Mouse (Mus musculus): Measurements from ENCODE around the gene Arhgap35.
"Not testable (repeated sequence)": the region's sequence is repeated elsewhere in the genome, so short reads cannot be mapped to it uniquely, and the experiment has no call there.

Arhgap35 gene

DNA sequence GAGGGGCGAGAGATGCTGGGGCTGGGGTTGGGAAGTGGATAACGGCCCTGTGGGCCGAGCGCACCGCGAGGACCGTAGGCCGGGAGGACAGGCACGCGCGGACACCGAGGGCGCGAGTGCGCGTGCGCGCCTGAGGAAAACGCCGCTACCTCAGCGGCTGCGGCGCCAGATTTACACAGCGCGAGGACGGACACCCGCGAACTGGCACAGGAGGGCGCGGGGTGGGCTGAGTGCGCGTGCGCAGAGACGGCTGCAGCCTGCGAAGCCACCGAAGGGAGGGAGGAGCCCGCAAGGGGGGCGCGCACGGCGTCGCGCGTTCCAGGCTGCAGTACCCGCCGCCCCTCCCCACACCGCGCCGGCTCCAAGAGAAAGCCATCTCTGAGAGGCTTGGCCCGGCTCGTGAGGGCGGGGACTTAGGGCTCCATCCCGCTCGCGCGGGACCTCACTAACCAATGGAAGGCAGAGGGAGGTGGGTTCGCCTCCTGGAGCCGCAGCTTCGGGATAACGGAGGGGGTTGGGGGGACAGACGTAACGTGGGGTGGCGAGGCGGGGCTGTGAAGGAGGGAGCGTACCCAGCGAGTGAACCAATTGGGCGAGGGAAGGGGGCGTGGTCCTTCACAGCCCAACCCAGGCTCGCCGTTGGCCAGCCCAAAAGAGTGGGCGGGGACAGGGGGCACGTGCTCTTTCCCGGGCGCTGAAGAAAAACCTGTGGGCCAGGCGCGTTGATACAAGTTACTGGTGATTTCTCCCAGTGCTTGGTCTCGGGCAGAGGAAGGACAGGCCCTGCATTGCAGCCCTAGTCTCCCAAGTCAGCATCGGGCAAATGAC, at the start of gene Arhgap35:
TSS of gene Arhgap35 (minus strand) at position 106 of the 828 bp plus-strand sequence.
- peak; percentile 99 for DNase-seq

DNA sequence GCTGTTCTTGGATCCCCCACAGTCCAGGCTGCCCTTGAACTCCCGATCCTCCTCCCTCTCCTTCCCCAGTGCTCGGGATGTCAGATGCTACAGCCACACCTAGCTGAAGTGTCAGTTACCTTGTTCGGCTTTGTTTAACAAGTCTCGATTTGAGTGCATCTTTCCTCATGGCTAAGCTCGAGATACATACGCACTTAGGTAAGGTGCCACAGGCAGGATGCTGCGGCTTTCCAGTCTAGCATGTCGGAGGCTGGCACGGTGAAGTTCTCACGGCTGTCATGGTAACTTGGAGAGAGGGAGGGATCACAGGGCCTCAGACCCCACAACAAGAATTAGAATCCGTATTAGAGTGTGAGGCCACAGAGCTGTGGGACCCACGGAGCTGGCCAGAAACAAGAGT, 29.5 kb upstream of the Arhgap35 start:
- no peak for DNase-seq

DNA sequence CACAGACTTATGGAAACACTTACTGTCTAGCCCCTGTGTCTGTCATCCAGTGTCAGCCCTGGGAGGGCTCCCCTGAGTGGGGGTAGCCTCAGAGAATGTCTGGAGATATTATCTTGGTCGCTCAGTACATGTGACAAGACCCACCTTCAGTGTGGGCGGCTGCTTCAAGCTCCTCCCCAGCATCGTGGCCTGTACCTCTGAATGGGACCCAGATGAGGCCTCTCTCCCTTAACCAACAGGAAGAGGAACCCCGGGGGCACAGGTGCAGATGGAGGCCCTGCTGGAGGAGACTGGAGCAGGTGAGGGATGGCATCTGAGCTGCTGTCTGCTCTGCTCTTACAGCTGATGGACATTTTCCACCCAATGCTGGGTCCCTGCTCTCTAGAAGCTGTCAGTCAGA, 28.3 kb upstream of the Arhgap35 start:
- DNase-seq = peak; percentile 67

DNA sequence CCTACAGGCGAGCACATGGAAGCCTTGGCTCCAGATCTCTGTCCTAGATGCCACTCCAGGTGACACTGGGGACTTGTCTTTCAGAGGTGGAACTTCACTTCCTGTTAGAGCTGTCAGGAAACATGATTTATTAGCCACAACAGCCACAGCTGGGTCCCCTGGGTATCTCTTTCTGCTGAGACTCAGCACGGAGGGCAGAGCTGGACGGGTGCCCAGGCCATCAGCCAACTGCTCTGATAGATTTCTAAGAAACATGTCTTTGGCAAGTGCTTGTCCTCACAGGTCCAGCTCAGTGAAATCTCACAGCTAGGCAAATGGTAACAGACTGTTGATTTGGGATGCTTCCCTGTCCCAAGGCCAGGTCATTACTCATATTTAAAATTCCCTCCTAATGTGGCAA, 24.2 kb upstream of the Arhgap35 start:
- no peak for DNase-seq

DNA sequence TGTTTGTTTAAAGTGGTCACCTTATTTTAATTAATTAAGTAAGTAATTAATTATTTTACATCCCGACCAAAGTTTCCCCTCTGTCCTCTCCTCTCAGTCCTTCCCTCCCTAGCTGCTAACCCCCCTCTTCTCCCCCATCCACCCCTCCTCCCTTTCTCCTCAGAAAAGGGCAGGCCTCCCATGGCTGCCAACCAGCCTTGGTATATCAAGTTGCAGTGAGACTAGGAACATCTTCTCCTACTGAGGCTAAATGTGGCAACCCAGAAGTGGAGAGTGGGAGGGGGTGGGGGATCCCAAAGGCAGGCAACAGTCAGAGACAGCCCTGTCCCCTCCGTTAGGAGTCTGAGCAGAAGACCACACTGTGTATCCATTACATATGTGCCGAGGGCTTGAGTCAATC, 20.3 kb upstream of the Arhgap35 start:
- DNase-seq = no peak

DNA sequence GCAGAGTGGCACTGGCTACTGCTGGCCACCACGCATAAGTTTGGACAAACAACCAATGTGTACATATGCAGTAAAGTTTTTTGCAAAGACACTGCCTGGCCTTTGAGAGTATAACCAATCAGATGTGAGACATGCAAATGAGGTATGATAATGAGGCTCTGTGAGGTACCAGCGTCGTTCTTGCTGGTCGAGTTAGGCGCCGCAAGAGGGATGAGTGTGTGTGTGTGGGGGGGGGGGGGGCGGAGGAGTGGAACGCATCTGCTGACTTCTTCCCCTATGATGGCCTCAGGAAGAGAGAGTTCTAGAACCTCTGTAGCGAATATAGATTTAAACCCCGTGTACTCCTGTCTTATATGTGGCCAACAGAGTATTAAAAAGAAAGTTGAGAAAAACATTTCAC, 19.1 kb upstream of the Arhgap35 start:
- DNase-seq = not testable (repeated sequence)

DNA sequence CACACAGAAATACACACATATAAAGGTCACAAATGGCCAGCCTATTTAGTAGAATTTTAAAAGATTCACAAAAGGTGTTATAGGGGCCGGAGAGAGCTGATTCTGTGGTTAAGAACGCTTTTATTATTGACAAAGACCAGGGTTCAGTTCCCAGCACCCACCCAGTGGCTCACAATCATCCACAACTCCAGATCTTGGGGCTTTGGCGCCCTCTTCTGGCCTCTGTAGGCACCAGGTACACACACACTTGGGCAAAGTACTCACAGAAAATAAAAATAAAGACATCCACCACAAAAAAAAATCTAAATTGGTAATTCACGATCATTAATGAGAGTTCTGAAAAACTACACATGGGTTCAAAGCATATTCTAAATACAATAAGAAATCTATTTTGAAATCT, 17.1 kb upstream of the Arhgap35 start:
- no peak for DNase-seq

DNA sequence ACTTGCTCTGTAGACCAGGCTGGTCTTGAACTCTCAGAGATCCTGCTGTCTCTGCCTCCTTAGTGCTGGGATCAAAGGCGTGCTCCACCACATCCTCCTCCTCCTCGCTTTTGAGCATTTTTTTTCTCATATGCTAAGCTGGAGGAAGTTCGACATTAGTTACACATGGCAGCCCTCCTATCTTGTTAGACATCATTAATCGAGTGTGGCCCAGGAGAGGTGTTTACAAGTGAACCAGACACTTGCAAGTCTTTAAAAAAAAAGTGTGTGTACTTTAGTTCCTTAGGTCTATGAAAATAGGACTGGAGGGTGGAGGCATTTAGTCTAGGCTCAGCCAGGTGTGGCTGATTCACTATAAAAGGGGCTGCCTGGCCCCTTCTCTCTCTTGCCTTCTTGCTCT, 16.2 kb upstream of the Arhgap35 start:
- no peak for DNase-seq

DNA sequence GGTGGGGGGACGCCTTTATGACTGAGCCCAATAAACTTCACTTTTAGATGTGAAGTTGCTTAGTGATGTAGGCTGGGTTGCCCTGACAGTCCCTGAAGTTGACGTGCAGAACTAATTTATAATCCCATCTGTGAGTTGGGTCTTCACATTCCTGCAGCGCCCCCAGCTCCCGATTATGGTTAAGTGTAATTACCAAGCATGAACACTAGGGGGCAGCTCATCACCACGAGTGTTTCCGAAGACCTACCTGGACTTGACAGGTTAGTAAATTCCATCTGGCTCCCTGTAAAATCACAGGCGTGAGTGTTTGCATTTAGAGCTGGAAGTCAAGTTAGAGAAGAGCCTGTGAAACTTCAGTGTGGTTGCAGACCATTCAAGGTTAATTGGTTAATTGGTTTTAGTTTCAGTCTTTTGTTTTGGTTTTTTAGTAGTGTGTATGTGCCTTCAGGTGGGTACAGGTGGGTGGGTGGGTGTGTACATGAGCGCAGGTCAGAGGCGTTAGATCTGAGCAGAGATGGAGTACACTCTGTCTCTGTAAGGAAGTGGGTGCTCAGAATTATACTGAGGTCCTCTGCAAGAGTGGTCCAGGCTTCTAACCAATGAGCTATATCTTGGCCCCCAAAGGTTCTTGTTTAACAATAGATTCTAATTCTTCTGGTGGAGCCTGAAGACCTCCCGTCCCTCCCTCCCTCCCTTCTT, 15.0 kb upstream of the Arhgap35 start:
- DNase-seq = peak; percentile 79

DNA sequence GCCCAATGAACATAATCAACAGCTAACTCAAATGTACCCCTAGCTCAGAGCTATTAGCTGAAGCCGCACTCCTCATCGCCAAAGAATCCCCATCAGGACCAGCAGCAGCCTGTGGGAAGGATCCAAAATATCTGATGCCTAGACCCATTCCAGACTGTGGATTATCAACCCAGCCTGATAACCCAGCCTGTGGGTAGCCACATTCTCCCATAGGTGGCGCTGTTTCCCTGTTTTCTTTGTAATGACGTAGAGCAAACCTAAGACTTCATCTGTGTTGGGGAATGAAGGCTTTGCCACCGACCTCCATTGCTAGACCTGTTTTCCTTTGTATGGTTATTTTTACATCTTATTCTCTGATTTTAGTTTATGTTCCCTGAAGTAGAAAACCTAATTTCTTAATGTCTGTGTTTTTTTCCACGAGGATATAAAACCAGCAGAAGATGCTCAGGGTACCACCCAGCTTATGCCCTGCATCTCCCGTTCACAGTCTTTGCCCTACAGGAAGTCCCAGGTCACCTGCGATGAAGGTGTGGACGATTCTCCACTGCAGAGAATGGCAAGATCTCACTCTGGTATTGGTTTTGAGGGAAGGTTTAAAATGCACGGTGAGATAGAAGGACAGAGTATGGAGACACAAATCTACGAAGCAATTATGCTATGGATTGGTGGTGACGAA, 13.4 kb upstream of the Arhgap35 start:
- peak; percentile 75 for DNase-seq

DNA sequence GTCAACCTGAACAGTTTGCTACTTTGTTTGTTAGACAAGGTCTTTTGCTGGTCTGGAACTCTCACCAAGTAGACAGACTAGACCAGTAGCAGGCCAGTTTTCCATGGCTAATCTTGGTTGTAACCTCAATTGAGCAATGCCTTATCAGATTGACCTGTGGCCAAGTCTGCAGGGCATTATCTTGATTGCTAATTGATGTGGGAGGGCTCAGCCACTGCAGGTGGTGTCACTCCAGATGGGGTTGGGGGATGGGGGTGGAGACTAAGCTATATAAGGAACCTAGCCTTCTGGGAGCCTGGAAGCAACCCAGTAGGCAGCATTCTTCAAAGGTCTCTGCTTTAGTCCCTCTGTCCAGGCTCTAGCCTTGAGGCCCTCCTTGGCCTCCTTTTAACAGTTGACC, 8.9 kb upstream of the Arhgap35 start:
- no peak for DNase-seq

DNA sequence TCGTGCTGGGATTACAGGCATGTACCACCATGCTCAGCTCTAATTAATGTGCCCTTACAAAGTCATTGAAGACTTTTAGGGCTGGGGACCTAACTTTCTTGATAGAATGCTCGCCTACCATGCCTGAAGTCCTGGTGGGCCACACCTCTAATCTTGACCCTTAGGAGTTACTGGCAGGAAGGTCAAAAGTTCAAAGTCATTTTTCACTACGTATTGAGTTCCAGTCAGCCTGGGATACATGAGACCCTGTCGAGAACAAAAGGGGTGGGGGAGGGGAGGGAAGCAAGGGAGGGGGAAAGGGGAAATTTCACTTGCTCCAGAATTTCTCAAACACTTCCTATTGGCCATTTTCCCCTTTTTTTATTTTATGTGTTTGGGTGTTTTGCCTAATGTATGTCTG, 8.3 kb upstream of the Arhgap35 start:
- DNase-seq = no peak

DNA sequence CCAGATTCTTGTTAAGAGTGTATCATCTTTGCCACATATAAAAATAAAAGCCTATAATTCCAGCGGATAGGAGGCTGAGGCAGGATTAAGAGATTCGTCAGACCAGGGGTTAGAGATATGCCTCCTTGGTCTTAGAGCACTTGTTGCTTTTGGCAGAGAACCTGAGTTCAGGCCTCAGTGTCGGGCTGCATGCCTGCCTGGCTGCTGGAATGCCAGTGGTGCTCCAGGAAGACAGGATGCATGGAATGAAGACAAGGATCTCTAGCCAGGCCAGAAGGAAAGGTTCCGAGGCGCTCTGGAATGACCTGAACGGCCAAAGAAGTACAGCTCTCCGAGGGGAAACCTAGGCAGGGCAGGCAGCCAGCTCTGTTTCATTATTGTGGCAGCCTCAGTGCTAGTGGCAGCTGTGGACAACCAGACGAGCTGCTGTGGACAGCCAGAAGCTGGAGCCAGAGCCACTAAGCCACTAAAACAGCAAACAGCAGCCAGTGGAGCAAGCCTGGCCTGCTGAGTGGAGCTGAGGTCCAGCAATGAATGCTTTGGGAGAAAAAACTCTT, 6.4 kb upstream of the Arhgap35 start:
- DNase-seq = no peak

DNA sequence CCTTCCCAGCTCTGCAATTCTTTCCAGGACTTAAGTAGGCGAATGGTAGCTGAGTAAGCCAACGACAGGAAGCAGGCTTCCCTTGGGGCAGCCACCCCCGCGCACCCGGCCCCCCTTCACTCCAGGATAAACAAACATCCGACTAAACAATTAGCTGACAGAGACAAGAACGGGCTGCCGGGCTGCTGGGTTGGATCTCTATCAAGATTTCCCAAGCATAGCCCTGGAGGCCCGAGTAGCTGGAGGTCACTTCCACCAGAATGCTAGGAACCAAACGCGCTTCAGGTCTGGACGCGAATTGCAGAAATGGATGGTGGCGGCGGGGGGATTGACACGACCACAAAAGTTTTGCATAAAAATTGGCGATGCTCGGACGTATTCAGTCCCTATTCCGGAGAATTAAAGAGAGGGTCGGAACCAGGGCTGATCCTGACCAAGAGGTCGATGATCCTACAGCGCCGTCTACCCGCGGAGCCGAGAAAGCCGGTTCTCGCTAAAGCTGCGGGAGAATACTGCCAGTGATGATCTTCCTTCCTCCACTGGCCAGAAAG, 3.9 kb upstream of the Arhgap35 start:
- DNase-seq = peak; percentile 74

DNA sequence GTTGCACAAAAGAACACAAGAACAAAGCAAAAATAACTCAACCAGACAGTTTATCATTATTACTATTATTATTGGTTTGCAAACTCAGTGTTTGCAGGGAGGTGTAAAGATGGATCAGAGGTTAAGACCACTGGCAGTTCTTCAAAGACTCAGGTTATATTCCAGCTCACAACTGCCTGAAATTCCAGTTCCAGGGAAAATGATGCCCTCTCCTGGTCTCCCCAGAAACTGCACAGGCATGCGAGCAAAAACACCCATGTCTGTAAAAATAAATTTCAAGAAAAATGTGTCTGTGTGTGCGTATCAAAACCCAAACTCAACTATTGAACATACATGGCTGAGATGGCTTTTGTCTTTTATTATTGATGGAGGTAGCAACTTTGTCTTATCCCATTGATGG, 2.3 kb upstream of the Arhgap35 start:
- DNase-seq = peak; percentile 43

DNA sequence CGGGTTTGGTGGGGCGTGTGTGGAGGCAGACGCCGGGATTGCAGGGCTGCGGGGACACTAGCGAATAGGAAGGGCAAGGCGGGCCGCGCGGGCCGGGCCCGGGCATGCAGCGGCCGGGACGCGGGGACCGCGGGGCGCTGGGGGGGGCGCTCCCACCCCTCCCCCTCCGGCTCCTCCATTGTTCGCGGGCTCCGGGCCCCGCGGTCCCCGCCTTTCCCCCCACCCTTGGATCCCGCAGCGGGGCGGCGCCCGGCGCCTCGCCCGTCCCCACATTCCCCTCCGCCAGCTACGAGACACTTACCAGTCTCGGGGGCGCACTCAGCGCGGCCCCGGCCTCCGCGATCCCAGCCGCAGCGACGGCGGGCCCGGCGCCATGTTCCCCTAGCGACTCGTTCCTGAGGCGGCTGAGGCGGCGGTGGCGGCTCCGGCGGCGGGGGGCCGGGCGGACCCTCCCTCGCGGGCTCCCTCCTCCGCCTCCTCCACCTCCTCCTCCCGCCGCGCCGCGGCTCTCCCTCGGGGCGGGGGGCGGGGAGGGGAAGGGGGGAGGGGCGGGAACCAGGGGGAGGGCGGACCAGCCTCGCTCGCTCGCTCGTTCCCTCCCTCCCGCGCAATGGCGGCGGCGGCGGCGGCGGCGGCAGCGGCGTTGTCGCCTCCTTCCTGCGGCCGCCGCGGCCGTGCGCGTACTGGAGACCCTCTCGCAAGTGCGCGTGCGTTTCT, 464 bp downstream of the Arhgap35 start:
- DNase-seq = peak; percentile 82

DNA sequence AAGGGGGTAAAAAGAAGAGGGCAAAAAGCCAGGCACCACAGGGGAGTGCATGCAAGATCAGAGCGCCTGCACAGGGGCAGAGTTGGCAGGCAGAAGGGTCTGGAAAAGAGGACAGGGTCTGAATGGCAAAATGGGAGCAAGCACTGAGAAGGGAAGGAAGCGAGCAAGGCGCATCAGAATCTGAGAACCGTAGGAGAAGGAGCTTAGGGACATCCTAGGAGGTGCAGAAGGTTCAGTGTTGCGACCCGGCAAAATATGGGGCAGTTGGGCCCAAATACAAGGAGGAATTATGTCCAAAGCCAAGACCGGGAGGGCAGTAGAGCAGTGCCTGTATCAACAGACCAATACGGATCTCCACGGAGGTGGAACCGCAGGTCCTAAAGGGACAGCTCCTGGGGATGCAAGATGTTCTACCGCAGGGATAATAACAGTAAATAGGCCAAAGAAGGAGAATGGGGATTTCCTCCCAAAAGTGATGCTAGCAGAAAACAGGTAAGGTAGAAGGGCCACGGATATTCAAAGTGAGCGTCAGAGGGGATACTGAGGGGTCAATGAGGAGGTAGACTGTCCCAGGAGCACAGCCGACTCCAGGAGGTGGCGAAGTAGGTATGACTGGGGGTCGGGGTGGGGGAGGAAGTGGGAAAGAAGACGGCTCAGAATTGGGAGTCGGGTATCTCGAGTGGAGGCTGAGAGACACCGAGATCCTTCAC, 1.2 kb downstream of the Arhgap35 start:
- DNase-seq = no peak

DNA sequence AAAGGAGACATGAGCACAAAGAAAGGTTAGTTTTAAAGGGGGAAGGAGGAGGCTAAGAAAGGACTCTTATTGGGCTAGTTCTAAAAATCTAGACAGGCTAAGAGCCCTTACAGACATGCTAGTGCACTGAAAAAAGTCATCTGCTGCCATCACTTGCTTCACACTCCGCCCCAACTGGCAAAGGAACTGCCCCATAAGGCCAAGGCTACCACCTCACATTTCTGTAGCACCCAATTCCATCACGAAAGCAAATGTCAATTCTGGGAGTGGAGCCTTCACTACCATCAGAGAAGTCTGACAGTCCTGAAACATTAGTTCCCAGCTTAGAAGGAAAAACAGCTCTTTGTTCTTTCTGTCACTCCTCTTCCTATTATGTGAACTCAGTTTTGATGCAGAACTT, 4.4 kb downstream of the Arhgap35 start:
- no peak for DNase-seq

DNA sequence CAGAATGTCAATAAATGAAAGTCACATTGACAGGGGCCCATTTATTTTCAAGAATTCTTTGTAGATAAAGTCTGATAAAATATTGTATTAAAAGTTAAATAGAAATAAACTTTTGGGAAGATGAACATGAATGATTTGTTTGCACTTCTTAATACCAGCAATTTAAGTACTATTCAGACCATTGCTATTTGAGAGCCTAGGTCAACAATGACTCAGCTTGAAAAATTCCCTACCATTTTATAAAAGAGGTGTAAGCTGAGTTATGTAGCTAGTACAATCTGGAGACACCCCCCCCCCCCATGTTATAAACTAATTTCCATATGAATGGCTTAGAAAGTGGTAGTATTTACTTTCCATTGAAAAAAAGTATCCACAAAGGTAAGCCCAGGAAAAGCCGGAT, 5.8 kb downstream of the Arhgap35 start:
- no peak for DNase-seq

DNA sequence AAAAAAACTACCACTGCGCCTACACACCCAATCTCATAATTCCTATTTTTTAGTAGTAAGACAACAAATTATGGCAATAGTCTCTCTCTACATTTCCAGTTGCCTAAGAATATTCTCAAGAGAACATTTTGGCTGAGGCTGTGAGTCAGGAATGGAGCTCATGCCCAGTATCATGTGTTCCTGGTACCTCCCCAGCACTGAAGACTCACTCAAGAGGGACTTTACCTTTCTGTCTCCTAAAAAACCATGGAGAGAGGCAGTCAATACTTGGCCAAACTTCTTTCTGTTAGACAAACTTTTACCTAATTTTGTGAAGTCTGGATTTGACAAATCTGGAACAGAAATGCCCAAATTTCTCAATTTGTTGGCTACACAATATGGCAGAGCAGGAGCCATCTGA, 6.7 kb downstream of the Arhgap35 start:
- DNase-seq = no peak

DNA sequence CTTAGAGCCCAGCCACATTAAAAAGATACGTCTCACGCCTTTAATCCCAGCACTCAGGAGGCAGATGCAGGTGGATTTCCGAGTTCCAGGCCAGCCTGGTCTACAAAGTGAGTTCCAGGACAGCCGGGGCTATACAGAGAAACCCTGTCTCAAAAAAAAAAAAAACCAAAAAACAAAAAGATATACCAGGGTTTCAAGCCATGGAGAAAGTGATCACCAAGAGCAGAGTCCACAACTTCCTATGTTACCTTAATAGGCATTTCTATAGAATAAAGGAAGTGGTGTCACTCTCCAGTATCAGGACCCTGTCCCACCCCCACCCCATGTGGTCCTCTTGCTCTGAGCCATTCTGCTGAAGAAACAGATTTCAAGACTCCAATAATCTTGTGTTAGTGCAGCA, 8.0 kb downstream of the Arhgap35 start:
- DNase-seq = not testable (repeated sequence)

DNA sequence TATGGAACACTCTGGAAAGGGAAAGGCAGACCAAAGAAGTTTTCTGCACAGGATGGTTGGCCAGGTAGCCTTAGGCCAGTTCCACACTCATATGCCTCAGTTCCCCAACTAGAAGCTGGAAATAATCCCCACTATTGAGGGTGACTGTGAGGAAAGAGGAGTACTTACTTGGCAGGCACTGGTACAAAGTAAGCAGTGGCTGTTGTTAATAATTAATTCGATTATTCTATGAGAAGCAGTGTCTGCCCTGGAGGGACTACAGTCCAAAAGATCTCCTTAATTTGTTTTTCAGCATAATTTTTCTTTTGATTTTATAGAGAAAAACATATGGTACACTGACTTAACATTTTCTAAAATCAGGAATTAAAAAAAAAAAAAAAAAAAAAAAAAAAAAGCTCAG, 10.7 kb downstream of the Arhgap35 start:
- DNase-seq = no peak

Data from thymus, postnatal 14 days (tissue).